Mouse (Mus musculus) thymus, postnatal 10 days (tissue): ENCODE measurements around the gene Aldh1a3.

ENCODE experiments used
- DNase-seq, 2 experiments: peaks; one replicate each; pipeline ENCODE4 v3.0.0; 2021; ENCODE audit warnings: low spot score in 2 of 2

Gene Aldh1a3

GRCm38 (mm10) chr7:66427437-66428161, at the start of gene Aldh1a3:
TSS of gene Aldh1a3 (minus strand) at chr7:66427517.
- no peak for DNase-seq

GRCm38 (mm10) chr7:66476289-66476688, 49.0 kb upstream of the Aldh1a3 start:
- no peak for DNase-seq

- no peak for DNase-seq
Observed at GRCm38 (mm10) chr7:66471641-66472216, 44.4 kb upstream of the Aldh1a3 start.

GRCm38 (mm10) chr7:66466641-66467040, 39.3 kb upstream of the Aldh1a3 start:
- DNase-seq = no peak

- no peak for DNase-seq
Observed at GRCm38 (mm10) chr7:66465241-66465640, 37.9 kb upstream of the Aldh1a3 start.

GRCm38 (mm10) chr7:66463081-66463480, 35.8 kb upstream of the Aldh1a3 start:
- DNase-seq = no peak

- DNase-seq = no peak
Observed at GRCm38 (mm10) chr7:66451622-66452295, 24.4 kb upstream of the Aldh1a3 start.

- DNase-seq = no peak
Observed at GRCm38 (mm10) chr7:66449971-66450752, 22.8 kb upstream of the Aldh1a3 start.

- DNase-seq = no peak
Observed at GRCm38 (mm10) chr7:66448786-66449540, 21.6 kb upstream of the Aldh1a3 start.

- DNase-seq = no peak
Observed at GRCm38 (mm10) chr7:66448304-66448703, 21.0 kb upstream of the Aldh1a3 start.

- no peak for DNase-seq
Observed at GRCm38 (mm10) chr7:66446860-66447259, 19.5 kb upstream of the Aldh1a3 start.

GRCm38 (mm10) chr7:66445117-66445905, 18.0 kb upstream of the Aldh1a3 start:
- DNase-seq = no peak

GRCm38 (mm10) chr7:66444706-66445105, 17.4 kb upstream of the Aldh1a3 start:
- DNase-seq = no peak

- no peak for DNase-seq
Observed at GRCm38 (mm10) chr7:66442501-66443369, 15.4 kb upstream of the Aldh1a3 start.

- no peak for DNase-seq
Observed at GRCm38 (mm10) chr7:66438787-66439669, 11.7 kb upstream of the Aldh1a3 start.

- DNase-seq = peak; percentile 16 to 53
Observed at GRCm38 (mm10) chr7:66434453-66434935, 7.2 kb upstream of the Aldh1a3 start.

GRCm38 (mm10) chr7:66427053-66427436, 272 bp downstream of the Aldh1a3 start:
- DNase-seq = no peak

- DNase-seq = no peak
Observed at GRCm38 (mm10) chr7:66421903-66422302, 5.4 kb downstream of the Aldh1a3 start.
